Mouse (Mus musculus) lung, postnatal 0 days (tissue): ENCODE measurements around the gene Mapk3.
"Not testable (repeated sequence)": the region's sequence is repeated elsewhere in the genome, so short reads cannot be mapped to it uniquely, and the experiment has no call there.

Experiments used
- CTCF ChIP-seq: IDR thresholded peaks from 2 replicates; pipeline ENCODE4 v1.5.1; 2016; ENCODE audit warnings: antibody characterized with exemption, mild to moderate bottlenecking
- EP300 ChIP-seq: IDR thresholded peaks from 2 replicates; pipeline ENCODE4 v1.6.1; 2016; ENCODE audit warnings: antibody characterized with exemption, mild to moderate bottlenecking, control low read depth

GRCm38 (mm10) chr7:126730256-126730789, 29.1 kb upstream of the Mapk3 start:
- TF ChIP-seq CTCF, EP300: not testable (repeated sequence)
